Mouse (Mus musculus): Measurements from ENCODE around the gene Hyal1.
A peak's percentile ranks its signal among the peaks of the same experiment; 100 is the strongest.

The Hyal1 gene

GRCm38 (mm10) chr9:107563029-107563581 lies 13.6 kb upstream of the Hyal1 start, which contains the start of gene Tusc2:
Gene Tusc2, plus strand, starts transcription at chr9:107563255.
- TF ChIP-seq GATA4 (IDR thresholded peaks at IDR 0.05; ENCODE audit: insufficient replicate concordance, low read length) = no peak

GRCm38 (mm10) chr9:107566041-107566709 lies 10.6 kb upstream of the Hyal1 start:
- no peak for TF ChIP-seq GATA4 (IDR thresholded peaks at IDR 0.05; ENCODE audit: insufficient replicate concordance, low read length)

- TF ChIP-seq GATA4 (IDR thresholded peaks at IDR 0.05; ENCODE audit: insufficient replicate concordance, low read length) = peak; percentile 97
Measured at GRCm38 (mm10) chr9:107566855-107567254, 9.9 kb upstream of the Hyal1 start.

GRCm38 (mm10) chr9:107567702-107568319 lies 8.9 kb upstream of the Hyal1 start, which contains the start of gene Hyal2:
Gene Hyal2, plus strand, starts transcription at chr9:107567945.
- TF ChIP-seq GATA4 (IDR thresholded peaks at IDR 0.05; ENCODE audit: insufficient replicate concordance, low read length) = peak; percentile 69; the same call in 1 of the 2 replicates

GRCm38 (mm10) chr9:107568331-107569261 lies 8.1 kb upstream of the Hyal1 start:
- TF ChIP-seq GATA4 (IDR thresholded peaks at IDR 0.05; ENCODE audit: insufficient replicate concordance, low read length) = no peak

GRCm38 (mm10) chr9:107569270-107569669 lies 7.5 kb upstream of the Hyal1 start:
- TF ChIP-seq GATA4 (IDR thresholded peaks at IDR 0.05; ENCODE audit: insufficient replicate concordance, low read length) = peak; percentile 43; the same call in 1 of the 2 replicates

- TF ChIP-seq GATA4 (IDR thresholded peaks at IDR 0.05; ENCODE audit: insufficient replicate concordance, low read length) = no peak
Measured at GRCm38 (mm10) chr9:107570016-107570415, 6.7 kb upstream of the Hyal1 start.

GRCm38 (mm10) chr9:107570845-107571244 lies 5.9 kb upstream of the Hyal1 start:
- no peak for TF ChIP-seq GATA4 (IDR thresholded peaks at IDR 0.05; ENCODE audit: insufficient replicate concordance, low read length)

GRCm38 (mm10) chr9:107571534-107572326 lies 5.0 kb upstream of the Hyal1 start:
- TF ChIP-seq GATA4 (IDR thresholded peaks at IDR 0.05; ENCODE audit: insufficient replicate concordance, low read length) = peak; percentile 97

- TF ChIP-seq GATA4 (IDR thresholded peaks at IDR 0.05; ENCODE audit: insufficient replicate concordance, low read length) = no peak
Measured at GRCm38 (mm10) chr9:107572327-107572662, 4.4 kb upstream of the Hyal1 start.

- TF ChIP-seq GATA4 (IDR thresholded peaks at IDR 0.05; ENCODE audit: insufficient replicate concordance, low read length) = no peak
Measured at GRCm38 (mm10) chr9:107575579-107576356, 959 bp upstream of the Hyal1 start.

- TF ChIP-seq GATA4 (IDR thresholded peaks at IDR 0.05; ENCODE audit: insufficient replicate concordance, low read length) = no peak
Measured at GRCm38 (mm10) chr9:107577871-107578270, 1.1 kb downstream of the Hyal1 start.

- no peak for TF ChIP-seq GATA4 (IDR thresholded peaks at IDR 0.05; ENCODE audit: insufficient replicate concordance, low read length)
Measured at GRCm38 (mm10) chr9:107578587-107578986, 1.9 kb downstream of the Hyal1 start, which contains the start of gene Naa80. Gene Naa80, plus strand, starts transcription at chr9:107578887.

All from liver, adult (tissue).